Mouse (Mus musculus) heart, postnatal 0 days (tissue): ENCODE data around the gene 2900026A02Rik.

Experiments
- CTCF ChIP-seq: IDR thresholded peaks from 2 replicates; pipeline ENCODE4 v1.5.1; 2016; ENCODE audit warnings: antibody characterized with exemption, control low read depth, low read depth
- EP300 ChIP-seq: IDR thresholded peaks from 2 replicates; pipeline ENCODE4 v1.6.1; 2016; ENCODE audit warnings: antibody characterized with exemption, low read depth

- no peak for TF ChIP-seq CTCF
- TF ChIP-seq EP300: no peak
These were observed 134.0 kb downstream of the 2900026A02Rik start for GRCm38 (mm10) chr5:113086990-113087389.
